Mouse (Mus musculus) midbrain, embryonic 12.5 days (tissue): ENCODE data around the gene Smo. TPM values are rescaled to one million over a fixed set of nuclear protein-coding genes. Genes with fewer than 3 reads are reported as not detected.

Source experiments
- polyA plus RNA-seq: library from polyadenylated mRNA; unstranded; fragments of >200 nt; fragmentation: Nextera tagmentation; extraction: Ambion mirVana; gene quantifications from 2 replicates; pipeline ENCODE4 v1.2.1, GENCODE M21; 2016

Smo gene
- polyA plus RNA-seq, 1 experiment from 2014 or later: 46.3 TPM

Other genes with a start within 250 kb of the Smo start
- gene Kcp, start 227.6 kb upstream of the Smo start, polyA plus RNA-seq: 13.7 and 17.2 TPM in 2 replicates
- 1.5 and 2.7 TPM in 2 replicates for gene Irf5, start 208.9 kb upstream of the Smo start, polyA plus RNA-seq
- 116 TPM in 2 replicates for gene Tnpo3, start 125.6 kb upstream of the Smo start, polyA plus RNA-seq
- 7.7 and 9.5 TPM in 2 replicates for gene Tspan33, start 41.3 kb upstream of the Smo start, polyA plus RNA-seq
- 17.2 and 18.0 TPM in 2 replicates for gene Ahcyl2, start 32.5 kb downstream of the Smo start, polyA plus RNA-seq
- gene Strip2, start 181.5 kb downstream of the Smo start, polyA plus RNA-seq: 0.84 and 0.96 TPM in 2 replicates